Mouse (Mus musculus) thymus, postnatal 4 days (tissue): Measurements from ENCODE around the gene Vcpkmt.
"Not testable (repeated sequence)": the region's sequence is repeated elsewhere in the genome, so short reads cannot be mapped to it uniquely, and the experiment has no call there.

Experiments
- DNase-seq: peaks from one replicate; pipeline ENCODE4 v3.0.0; 2021

Vcpkmt gene

DNA sequence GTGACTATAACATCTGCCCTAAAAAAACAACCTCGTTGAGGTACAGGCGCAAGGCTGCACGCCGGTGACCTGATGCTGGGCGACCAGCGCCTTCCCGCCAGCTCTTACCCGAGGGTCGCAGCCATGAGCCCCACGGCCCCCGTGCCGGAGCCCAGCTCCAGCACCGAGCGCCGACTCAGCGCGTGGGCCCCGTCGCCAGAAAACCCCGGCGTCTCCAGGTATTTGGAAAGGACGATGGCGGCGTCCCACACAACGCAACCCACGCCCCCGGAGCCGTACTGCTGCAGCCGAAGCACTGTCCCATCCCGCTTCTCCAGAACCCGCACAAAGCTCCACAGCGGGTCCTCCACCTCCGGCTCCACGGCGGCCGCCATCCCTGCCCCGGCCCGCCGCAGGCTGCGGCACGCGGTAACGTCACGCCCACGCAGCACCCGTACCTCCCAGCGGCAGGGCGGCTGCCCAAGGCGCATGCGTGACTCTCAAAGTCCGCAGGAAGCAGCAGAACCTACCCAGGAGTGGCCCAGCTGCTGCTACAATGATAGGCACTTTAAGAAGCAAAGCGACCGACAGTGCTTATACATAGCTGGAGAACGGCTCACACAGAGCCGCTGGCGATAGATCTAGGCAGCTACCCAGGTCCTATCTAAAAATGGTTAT lies at the start of gene Vcpkmt:
Vcpkmt (minus strand) TSS at position 416 of the 657 bp plus-strand sequence.
- DNase-seq: peak; percentile 95

DNA sequence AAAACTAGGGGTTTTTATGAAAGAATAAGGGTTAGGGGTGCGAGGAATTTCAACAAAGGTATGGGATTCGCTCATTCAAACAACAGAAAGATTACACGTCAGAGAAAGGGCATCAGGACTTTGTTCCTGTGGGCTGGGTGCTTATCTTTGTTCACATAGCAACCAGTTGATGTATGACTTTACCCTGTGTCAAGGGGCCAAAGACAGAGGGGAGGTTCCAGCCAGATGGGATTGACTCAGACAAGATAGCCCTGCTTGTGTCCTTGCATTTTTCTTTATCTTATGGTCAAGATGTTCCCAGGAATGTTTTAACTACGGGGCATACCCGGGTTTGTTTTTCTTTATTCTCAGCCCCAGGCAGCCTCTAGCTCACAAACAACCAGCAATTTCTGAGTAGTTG lies 35.8 kb upstream of the Vcpkmt start:
- DNase-seq: not testable (repeated sequence)

DNA sequence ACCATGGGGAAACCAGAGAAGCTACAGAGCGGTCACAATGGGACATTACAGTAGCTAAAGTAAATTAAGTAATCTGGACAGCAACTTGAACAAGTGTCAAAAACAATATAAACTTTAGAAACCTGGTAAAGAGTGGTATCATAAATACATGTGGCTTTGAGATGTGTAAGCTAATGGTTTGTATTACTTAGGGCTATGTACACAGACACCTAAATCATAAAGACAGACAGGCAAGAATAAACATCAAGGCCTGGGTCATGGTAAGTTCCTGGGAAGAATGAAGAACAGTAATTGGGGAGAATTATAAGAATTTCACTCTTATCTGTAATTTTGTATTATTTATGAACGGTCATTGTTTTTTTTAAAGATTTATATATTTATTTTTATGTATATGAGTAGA lies 21.5 kb upstream of the Vcpkmt start:
- no peak for DNase-seq

DNA sequence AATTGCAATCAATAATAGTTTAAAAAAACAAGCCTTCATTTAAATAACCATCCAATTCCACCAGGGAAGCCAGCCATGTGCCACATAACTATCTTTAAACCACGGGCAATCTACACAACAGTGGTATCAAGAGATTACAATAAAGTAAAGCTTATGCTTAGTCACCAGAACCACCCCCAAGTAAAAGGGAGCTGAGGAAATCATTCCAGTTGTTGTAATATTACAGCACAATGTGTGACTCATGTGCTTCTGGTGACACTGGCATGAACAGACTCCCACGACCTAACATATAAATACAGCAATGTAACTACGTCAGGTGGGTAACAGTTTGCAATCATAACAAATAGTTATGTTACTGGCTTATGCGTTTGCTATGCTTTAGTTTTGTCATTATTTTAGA lies 14.6 kb upstream of the Vcpkmt start:
- no peak for DNase-seq

DNA sequence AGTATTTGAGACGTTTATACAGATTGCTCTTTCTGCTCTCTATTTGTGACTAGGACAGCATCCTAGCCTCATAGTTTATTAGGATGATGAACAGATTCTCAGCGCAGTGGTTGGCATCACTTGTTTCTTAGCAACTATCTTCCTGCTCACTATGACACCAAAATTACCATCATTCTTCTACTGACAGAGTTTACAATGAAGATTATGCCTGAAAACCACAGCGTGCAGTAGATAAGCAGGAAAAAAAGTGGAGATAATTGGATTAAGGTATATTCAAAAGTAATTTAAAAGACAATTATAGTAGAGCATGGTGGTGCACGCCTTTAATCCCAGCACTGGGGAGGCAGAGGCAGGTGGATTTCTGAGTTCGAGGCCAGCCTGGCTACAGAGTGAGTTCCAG lies 10.3 kb upstream of the Vcpkmt start:
- DNase-seq: no peak

DNA sequence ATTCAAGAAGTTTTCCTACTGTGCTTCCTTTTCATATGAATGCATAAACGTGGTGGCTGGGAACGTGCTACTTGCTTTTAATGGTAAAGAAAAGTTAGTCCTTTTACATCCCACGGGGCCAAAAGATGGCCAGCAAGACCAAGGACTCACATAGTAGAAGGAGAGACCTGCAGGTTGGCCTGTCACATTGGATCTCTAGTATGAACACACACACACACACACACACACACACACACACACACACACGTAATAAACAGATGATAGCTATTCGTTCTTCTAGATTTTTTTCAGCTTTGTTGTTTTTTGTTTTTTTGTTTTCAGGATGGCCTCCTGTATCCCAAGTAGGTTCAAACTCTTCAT lies 422 bp upstream of the Vcpkmt start:
- DNase-seq: no peak

DNA sequence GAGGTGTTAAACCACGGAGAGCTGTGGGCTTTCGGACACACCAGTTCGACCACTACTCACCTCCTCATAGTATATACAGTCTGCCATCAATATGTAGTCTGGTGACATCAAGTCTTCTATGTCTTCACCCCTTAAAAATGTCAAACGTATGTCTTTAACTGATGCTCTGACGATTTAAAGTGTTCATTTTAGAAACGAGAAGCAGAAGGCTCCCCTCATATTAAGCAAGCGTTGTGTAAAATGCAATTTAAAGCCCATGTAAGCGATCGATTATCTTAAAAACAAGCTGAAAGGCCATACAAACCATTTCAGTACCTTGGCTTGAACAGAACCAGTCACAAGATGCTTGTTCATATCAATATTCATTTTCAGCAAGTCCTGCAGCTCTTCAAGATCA lies 614 bp downstream of the Vcpkmt start:
- no peak for DNase-seq

DNA sequence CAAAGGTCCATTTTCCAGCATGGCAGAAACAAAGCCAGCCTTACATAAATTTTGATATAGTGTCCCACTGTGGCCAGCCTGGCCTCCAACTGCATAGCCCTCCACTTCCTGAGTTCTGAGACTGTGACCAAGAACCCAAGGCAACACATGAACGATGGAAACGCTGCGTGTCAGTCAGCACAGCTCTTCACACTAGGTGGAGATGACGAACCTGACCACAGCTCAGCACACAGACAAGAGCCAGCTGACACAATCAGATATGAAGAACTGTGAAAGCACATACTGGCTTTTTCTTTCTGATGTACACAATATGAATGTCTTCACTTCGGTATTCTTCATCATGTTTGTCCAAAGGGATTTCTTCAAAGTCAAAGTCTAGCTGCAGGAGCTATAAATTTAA lies 3.2 kb downstream of the Vcpkmt start:
- no peak for DNase-seq

DNA sequence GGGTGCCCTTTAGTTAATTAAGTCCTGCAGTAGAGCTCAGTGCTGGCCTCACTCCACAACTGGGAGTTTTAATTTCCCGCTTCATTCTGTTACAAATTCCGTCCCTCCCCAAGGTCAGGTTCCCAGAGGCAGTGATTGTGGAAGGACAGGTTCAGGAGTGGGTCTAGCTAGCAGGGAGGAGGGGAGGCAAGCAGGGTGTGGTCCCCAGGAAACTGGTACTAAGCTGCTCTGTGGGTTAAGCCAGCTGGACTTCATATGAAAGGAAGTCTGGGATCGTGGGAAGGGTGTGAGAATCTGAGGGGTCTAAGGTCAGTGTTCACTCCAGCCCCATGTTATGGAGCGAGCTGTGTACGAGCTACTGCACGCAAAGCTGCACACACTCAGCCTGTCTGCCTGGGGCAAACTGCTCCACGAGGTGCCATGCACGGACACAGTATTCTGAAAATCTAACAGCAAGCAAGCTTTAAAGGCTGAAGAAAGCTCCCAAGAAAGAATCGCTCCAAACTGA lies 6.7 kb downstream of the Vcpkmt start:
- no peak for DNase-seq

DNA sequence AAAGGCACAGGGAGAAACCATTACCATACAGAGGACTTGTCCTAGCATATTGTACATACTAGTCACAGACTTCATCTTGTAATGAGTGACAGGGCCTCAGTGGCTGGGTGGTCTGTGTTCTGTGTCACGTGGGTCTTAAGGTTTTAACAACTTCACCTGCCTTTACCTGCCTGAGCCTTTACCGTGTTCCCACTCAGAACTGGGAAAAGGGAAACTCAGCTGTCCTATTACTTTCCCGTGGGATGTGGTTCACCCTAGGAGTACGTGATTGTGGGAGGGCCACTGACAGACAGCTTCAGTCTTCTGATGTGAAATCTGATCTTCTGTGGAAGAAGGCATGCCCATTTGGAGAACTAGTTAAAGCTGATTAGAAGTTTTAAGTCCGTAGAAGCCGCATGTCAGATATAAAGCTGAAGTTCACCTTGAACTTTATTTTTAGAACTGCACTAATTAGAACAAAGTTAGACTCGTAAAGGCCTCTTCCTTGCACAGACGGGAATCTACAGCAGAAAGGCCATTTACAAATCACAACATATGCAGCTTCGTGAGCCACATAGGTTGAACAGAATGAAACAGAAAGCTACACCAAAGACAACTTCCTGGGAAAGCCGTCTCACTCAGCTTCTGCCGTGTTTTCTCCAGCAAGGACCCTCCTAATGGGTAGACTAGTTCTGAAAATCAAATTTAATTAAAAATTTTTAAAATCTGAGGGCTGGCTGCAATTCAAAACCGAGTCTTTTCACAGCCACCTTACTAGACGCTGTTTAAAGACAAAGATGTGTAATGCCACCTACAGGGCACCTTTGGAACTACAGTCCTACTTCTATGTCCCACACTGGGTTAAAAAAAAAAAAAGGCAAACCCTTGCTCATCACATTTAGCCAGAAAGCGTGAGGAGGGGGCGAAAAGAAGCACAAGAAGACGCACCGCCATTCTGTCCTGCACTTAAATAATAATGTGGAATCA lies 8.6 kb downstream of the Vcpkmt start:
- DNase-seq: peak; percentile 85

DNA sequence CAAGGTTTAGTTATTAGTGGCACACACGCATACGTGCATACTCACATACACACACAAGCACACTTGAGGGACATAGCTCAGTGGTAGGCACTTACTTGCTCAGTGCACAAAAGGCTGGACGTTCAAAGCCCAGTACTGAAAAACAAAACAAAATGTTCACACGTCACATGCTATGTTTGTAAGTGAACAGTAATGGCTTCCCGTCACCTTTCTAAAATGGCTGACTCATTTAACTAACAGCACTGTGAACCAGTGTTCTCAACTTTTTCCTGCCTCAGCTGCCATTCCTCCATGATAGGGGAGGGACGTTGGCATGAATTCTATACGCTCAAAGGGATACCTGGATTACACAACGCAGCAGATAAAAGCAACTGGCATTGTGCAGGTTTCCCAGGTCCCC lies 9.6 kb downstream of the Vcpkmt start:
- DNase-seq: no peak

DNA sequence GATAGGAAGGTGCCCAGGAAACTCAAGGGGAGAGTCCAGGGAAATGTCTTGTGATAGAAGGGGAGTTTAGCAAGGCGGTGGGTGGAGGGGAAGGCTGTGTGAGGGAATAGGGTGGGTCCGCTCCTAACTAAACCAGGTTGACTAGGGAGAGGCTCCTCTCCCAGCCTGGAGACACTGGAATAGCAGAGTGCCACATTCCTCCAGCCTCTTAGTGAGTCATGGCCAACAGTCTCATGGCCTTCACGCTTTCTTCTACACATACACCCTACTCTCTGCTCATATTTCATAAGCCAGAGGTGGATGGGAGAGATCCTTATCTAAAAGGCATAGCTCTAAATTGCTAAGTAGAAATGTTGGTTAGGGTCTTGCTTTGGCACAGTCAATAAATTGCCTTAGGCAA lies 12.9 kb downstream of the Vcpkmt start:
- no peak for DNase-seq

DNA sequence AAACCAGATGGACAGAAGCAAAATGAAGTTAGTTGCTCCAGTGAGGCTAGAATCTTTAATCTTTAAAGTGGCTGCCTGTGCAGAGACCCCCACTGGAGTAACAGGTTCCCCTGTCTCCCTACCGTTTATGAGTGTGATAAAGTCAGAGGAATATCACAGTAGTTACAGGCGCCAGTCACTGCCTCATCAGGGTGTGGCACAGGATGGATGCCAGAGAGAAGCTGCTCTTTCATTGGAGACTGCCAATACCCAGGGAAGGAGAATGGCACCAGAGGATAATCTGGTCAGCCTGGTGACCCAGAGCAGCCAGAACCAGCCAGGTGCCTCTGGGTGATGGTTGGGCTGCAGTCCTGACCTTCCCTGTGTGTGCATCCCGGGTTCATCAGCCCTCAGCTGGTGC lies 14.6 kb downstream of the Vcpkmt start:
- DNase-seq: no peak

DNA sequence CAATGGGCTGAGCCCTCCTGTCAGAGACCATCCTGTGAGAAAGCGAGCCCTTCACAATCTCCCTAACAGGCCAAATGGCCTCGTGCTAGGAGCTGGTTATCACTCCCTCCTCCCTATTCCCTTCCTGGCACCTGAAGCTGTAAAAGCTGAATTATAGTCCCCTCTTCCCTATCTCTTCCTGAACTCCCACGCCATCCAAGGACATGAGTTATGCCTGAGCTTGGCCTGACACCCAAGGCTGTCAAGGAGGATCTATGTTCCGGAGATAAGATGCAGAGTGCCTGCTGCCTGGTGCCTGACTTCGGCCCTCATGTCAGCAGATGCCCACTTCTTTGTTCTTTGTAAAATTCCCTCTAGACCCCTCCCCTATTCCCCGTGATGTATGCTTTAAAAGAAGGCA lies 21.8 kb downstream of the Vcpkmt start:
- DNase-seq: not testable (repeated sequence)

DNA sequence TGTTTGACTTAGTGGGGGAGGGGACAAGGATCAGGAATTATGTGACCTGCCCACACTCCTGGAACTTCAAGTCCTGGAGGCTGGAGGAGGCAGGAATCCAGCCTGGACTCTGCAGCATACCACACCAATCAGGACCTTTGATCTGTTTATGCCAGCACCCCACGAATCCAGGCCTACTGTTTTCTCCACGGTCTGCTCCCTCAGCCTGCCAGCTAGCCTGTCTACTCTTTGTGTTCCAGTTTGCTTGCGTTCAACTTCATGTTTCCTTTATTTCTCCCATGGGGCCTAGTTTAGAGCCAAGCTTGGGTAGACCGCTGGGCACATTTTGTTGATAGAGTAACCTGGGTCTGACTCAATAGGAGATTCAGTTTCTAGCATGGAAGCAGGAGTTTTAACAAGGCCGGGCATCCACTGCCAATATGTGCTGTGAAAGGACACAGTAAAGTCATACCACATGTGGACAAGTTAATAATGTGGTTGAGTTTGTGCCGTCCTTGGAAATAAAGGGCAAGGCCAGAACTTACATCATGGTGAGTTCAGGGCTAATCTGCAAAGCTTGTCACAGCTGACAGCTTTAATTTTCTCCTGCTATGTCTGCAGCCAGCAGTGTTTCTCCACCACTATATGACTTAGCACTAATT lies 26.5 kb downstream of the Vcpkmt start:
- no peak for DNase-seq

DNA sequence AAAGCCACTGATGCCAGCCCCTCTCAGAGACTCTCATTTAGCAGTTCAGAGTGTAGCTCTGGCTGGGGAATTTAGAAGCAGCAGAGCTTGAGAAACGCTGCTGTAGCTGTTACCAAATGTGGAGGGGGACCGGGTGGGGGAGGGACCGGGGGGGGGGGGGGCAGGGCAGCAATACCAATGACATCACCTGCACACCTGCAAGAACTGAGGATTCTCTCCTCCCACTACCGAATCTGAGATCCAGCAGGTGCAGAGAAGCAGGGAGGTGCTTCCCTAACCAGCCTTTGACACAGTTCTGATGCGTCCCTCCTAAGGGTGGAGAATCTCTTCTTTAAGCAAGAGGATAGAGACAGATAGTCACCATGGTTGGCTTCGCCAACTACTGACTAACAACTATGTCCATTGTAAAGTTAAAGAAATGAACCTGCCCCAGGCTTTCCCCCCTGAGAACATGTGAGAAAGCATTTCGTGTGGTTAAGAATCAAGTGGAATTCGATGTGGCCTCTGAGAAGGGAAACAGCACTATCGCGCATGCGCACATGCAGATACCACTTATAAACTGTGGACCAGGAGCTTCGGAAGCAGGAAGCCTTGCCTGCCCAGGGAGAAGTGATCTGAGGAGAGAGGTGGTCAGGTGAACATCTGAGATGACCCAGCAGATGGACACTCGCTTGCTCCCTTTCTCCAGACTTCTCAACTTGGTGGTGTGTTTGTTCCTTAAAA lies 37.2 kb downstream of the Vcpkmt start:
- DNase-seq: no peak

DNA sequence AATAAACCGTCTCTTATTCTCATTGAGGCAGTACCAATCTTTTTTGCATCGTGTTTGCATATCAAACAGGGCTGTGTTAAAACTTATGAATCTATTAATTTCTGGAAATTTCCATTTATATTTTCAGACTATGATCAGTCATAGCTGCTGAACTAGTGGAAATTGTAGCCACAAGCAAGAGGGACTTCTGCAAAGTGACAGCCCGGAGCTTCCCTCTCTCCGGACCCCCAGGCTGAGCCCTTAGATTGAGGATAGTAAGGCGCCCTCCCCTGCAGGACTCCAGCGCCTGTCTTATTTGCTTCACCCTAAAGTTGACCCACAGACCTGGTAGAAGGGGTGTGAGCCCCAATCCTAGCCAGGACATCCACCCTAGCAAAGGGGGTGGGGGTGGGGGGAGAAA lies 37.8 kb downstream of the Vcpkmt start:
- DNase-seq: no peak

DNA sequence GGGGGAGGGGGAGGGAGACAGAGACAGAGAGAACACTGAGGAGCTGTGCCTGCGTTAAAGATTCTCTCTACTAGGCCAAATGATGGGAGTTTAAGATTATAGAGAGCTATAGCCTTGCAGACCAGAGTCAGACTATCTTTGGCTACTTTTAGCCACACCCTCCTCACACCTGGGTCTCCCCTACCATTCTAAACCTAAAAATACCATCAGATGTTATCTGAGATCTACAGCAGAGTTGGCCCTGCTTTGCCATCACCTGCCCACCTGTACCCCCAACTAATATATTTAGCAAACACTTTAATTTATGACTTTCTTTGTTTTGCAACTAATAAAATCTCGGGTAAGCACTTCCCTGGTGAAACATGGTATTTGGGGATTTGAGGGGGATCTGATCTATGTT lies 38.3 kb downstream of the Vcpkmt start:
- no peak for DNase-seq

DNA sequence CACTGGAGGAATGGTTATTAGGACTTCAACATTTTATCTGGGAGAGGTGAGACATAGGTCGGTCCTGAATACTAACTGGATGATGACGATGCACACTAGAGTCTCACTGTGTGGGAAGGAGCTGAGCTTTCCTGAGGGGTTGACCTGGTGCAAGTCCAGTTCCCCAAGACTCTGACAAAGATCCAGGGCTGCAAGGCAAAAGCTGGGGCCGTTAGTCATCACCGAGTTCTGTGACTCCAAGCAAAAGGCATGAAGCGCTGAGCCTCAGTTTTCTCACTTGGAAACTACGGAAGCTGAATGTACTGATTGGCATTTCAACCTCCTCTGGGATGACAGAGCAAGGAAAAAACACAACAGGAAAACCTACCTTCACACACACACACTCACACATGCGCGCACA lies 40.5 kb downstream of the Vcpkmt start:
- DNase-seq: no peak

DNA sequence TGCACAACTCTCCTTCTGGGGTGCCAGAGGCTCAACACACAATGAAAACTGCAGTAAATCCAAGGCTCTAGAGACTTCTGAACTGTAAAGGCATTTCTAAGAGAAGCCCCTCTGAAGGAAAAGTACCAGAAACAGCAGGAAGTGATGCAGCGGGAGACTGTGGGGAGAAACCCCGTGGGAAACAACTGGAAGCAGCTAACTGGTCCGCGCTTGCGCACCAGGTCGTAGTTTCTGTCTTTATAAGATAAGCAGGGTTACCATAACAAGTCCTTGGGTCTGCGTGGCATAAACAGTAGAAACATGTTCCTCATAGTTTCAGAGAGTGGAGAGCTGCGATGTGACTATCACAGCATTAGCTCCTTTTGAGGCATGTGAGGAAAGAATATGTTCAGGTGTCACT lies 41.2 kb downstream of the Vcpkmt start:
- DNase-seq: no peak

DNA sequence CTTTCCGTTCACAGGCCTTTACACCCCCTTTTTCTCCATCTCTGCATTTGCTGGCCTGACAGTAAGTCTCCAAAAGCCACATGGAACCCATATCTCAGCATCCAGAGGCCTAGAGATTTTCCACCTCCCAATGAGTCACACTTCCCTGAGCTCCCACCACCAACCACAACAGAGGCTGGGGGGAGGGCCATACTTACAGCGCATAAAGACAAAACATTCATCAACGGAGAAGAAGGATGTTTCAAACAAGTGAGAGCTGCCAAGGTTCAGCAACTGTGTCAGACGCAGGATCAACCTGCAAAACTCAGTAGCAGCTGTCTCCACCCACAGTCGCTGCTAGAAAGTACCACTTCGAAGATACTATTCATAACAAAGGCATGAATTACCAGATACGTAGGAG lies 43.5 kb downstream of the Vcpkmt start:
- peak; percentile 56 for DNase-seq

DNA sequence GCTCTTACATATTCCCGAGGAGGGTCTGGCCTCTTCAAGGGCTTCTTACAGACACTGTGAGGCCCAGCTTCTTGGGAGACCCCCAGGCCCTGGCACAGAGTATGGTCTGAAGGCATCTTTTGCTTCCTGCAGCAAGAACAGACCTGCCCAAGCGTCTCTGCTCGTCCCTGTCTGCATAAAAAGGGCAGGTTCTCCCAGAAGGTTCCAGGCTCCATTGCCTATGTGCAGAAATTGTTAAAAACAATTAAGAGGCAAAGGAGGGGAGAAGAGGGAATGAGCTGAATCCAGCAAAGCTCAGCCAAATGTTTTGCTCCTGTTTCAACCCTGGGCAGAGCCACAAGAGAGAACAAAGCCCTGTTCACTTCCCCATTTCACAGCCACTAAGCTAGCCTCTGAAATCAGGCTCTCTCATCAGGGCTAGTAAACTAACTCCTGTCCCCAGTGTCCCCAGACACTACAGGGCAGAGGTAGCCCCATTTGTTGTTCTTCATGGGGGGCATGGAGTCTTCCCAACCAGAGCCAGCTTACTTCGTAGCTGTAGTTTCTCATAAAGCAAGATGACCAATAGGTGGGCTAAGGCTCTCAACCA lies 44.4 kb downstream of the Vcpkmt start:
- no peak for DNase-seq
